Mouse (Mus musculus) common myeloid progenitor, adult 5-6 weeks (primary cell): ENCODE results near the gene Acmsd. TPM values are rescaled to one million over a fixed set of nuclear protein-coding genes. Genes with fewer than 3 reads are reported as not detected.

Experiments used
- ATAC-seq: replicated peaks from 2 replicates; pipeline ENCODE4 v1.8.0; 2016; ENCODE audit warnings: low read depth, mild to moderate bottlenecking, moderate TSS enrichment, inconsistent platforms; ENCODE audit not compliant: poor library complexity, severe bottlenecking
- total RNA-seq: library from RNA; stranded (forward); fragments of 200-1000, 187-1606 nt; gene quantifications from 2 replicates; pipeline ENCODE4 v1.2.3, GENCODE M21; 2017

Gene Acmsd
- total RNA-seq, 1 experiment from 2014 or later: 2.9 TPM

DNA sequence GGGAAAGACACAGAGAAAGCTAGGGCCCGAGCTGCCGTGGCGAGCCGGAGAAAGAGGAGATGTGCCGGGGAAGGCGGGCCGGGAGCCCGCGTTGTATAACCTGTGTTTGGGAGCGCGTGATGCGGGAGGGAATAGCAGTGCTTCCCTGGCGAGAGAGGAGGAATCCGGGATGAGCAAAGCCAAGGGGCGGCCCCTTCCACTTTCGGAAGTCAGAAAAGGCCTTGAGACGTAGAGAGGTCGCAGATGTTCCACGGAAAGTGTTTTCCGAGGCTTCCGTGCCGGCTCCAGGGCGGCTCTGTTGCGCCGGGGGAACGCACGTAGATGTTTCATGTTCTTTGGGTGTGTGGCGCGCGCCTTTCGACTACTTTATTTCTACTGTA lies 45.3 kb downstream of the Acmsd start:
- ATAC-seq: peak; percentile 2; the same call in 1 of the 2 replicates

DNA sequence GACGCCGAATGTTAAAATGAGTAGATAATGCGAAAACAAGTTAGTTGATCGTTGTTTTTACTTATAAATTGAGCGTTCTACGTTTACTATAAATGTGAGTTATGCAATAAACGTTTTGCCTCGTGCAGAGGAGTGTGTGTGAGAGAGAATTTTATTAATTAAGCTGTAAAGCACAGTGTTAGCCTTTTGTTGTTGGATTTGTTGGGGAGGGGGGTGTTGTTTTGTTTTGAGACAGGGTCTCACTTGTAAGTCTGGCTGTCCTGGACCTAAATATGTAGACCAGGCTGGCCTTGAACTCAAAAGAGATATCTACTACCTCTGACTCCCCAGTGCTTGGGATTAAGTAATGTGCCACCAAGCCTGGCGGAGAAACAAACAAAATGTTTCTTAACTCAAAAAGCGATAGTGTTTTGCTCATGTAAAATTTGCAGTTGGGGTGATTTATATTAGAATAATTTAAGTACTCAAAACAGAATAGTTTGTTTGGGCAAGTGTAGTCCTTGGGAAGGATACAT lies 46.0 kb downstream of the Acmsd start:
- ATAC-seq: no peak

DNA sequence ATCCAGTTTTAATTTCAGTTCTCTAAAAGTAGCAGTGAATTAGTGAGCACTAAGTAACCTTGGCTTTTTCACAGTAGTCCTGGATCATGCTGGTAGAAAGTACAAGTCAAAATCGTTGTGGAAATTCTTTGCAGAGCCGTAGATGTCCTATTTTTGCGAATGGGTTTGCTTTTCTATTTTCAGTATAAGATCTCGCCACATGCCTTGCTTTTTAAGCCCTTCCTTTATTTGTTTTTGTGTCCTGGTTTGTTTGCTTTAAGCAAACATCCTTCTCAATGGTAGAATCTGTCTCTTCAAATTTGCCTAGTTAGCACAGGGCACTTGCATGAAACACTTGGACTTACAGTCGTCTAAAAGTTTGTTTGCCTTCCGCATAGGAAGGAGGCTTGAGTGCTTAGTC lies 47.0 kb downstream of the Acmsd start:
- ATAC-seq: no peak

DNA sequence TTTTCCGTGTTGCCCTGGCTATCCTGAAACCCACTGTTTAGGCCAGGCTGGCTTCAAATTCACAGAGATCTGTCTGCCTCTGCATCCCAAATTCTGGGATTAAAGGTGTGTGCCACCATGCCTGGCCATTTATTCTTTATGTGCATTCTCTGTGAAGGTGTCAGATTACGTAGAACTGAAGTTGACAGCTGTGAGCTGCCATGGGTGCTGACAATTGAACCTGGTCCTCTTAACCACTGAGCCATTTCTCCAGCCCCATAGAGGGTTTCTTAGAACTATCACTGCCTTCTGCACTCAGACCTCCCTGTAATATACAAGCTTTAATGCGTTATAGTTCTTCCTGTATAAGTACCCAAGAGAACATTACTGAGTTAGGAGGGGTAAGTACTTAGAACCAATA lies 49.4 kb downstream of the Acmsd start:
- ATAC-seq: no peak

DNA sequence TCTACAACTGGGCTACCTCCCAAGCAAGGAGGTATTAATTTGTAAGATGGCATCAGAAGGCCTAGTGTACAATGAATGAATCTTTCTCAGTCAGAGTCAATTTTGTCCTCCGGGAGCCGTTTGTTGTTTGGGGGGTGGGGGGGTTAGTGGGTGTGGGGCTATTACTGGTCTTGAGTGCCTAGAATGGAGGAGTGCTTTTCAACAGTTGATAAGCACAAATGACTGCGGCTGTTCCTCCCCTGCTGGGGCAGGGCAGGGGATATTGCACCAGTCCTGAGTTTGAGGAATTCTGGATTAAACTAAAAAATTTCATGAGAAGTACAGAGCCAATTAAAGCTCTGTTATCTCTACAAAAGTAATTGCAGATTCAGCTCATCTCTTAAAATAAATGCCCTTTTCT lies 50.9 kb downstream of the Acmsd start:
- ATAC-seq: no peak

DNA sequence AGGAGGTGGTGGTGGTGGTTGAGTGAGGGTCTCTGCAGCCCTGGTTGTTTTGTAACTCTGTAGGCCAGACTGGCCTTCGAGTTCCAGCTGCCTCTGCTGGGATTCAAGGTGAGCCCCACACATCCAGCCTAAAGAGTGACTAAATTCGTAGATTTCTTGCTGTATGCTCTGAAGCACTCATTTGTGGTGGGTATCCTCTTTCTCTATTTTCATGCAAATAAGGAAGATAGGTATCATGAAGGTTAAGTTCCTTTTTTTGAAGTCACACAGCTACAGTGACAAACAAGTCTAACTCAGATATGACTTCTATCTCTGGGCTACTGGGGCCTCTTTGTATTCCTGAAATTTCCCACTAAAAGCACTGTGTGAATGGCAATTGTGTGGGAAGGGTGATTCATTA lies 51.6 kb downstream of the Acmsd start:
- peak; percentile 65 for ATAC-seq

DNA sequence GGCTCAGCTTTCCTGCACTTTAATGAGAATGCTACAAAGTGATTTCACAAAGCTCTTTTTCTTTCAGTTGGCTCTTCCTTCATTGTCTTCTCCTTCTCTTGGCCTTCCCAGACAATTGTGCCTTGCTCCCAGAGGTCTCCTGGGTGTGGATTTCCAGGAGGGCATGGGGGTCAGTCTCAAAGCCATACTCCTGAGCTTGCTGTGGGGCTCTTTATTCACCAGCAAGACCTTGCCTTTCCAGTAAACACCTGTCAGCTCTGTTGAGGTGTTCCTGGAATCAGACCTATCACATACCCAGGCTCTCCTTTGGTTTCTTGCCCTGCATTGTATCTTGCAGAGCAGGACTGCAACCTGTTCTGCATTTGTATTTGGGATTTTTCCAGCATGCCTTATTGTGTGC lies 54.6 kb downstream of the Acmsd start:
- ATAC-seq: no peak

DNA sequence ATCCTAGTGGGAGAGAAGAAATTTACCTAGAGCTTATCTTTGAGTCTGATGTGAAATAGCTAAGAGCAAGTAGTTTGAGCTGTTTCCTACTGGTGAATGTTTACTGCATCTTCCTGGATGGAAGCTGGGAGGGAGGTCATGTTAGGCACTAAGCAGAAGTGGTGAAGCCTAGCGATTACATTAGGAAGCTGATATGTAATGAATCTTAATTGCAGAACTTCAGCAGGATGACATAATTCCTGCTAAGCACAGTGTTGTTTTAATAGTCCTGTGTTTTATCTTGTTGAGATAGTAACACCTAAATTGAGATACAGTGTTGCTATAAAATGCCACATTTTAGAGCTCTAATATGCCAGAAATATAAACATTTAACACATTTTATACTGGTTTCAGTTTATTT lies 56.7 kb downstream of the Acmsd start:
- peak; percentile 73 for ATAC-seq

DNA sequence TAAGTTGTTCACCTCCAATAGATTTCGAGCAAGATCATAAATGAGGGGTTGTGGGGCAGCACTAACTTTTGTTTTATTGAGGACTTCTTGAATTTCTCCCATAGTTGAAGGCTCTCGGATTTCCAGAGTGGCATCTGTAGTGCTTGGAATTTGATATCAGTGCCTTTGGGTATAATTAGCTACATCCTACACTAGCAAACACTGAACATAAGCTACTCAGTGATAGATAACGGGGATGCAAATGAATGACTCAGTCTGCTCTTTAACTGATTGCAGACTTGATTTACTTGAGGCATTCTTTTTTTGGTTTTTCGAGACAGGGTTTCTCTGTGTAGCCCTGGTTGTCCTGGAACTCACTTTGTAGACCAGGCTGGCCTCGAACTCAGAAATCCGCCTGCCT lies 59.7 kb downstream of the Acmsd start:
- no peak for ATAC-seq

DNA sequence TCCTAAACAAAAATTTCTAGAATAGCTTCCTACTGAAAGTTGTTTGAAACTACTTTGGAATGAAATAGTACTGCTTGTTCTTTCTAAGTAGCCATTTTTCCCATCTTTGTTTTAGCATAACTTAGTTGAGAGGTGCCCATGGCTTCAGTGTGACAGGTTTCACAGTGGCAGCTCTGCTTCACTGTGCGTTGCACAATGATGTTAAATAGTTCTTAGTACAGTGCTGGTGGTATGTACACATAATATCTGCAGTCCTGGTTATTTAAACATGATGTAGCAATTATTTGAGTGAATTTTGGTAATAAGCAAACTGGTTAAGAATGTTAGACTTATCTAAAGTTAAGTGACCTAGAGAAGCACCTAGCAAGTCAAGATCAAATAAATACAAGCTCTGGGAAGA lies 64.2 kb downstream of the Acmsd start:
- ATAC-seq: no peak

DNA sequence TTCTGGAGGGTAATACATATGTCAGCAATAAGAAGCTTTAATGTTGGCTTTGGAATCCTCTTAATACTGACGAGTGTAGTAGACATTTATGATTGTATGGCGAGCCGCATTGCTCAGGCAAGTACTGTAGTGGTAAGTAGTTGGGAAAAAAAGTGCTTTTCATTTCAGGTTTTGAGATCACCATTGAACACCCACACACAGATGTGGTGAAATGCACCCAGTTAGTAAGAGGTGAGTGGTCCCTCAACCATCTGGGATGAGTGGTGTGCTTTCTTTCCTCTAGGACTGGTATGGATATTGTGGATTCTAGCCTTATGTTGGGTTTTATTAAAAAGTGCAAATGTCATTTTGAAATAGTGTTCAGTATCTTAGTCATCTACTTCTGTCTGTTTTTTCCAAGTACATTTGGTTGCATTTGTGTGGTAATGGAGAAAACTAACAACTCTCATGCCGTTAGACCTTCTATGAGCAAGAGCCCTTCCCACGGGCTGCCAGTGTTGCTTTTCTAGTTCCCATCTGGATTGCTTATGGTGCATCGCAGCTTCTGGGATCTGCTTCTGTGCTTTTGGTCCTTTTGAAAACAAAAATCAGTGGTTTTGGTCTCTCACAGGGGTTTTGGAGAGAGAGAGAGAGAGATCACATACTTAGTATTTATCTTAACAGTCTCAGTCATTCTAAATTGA lies 66.0 kb downstream of the Acmsd start:
- ATAC-seq: no peak

DNA sequence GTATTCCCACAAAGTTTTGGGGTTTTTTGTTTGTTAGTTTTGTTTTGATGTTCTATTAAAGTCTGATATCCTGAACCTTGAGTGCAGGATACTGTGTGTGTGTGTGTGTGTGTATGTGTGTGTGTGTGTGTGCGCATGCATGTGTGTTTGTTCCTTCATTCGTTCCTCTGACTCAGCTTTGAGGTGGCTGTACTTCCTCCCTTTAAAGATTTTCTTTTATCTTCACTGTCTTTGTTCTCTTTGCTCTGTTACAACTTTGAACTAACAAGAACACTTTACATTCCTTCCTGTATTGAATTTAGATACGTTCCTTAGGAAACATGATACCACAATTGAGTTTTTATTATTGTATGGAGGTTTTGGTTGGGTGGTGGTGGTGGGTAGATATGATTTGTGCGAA lies 67.1 kb downstream of the Acmsd start:
- ATAC-seq: no peak

DNA sequence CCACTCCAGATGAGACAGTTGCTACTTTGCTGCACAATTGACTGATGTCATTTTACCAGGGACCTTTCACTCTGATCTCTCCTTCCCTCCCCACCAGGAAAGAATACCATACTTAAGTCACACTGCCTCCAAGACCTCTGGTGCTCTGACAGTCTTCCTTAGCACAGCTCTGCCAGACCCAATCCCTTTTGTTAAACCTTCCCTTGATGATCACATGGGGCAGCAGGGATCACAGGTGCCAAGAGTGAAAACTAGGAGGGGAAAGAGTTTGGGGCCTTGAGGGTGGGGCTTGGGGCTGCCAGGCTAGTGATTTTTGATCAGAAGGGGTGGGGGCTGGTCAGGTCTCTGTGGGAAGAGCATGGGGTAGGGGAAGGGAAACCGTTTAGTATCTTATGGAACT lies 67.5 kb downstream of the Acmsd start:
- ATAC-seq: no peak

DNA sequence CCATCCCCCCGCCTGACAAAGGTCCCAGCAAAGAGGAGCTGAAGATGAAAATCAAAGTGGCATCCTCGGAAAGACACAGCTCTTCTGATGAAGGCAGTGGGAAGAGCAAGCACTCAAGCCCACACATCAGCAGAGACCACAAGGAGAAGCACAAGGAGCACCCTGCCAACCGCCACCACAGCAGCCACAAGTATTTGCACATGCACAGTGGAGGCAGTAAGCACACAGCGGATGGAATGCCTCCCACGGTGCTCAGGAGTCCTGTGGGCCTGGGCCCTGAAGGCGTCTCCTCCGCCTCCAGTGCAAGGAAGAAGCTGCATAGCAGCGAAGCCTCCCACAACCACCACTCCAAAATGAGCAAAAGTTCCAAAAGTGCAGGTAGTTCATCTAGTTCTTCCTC lies 73.7 kb downstream of the Acmsd start:
- ATAC-seq: no peak

DNA sequence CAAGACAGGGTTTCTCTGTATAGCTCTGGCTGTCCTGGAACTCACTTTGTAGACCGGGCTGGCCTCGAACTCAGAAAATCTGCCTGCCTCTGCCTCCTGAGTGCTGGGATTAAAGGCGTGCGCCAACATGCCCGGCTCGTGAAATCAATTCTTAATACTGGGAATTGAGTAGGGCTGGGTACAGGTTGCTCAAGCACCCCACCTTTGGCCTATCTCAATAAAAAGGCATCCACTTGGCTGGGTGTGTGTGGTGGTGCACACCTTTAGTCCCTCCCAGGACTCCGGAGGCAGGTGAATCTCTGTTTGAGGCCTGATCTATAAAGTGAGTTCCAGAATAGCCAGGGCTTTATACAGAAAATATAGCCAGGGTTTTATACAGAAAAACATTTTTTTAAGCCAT lies 79.5 kb downstream of the Acmsd start:
- ATAC-seq: no peak

DNA sequence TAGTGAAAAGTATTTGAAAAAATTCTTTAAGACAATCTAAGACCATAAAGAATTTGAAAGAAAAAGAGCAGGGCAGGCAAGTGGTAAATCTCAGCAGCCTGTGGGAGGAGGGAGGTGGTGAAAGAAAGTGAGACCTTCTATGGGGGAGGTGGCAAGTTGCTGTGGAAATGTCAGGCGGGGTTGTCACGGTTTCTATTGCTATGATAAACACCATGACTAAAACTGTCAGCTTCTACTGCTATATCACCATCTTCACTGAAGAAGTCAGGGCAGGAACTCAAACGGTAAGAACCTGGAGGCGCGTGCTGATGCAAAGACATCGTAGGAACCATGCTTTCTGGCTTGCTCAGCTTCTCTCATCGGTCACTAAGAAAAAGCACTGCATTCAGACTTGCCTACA lies 83.7 kb downstream of the Acmsd start:
- ATAC-seq: no peak

DNA sequence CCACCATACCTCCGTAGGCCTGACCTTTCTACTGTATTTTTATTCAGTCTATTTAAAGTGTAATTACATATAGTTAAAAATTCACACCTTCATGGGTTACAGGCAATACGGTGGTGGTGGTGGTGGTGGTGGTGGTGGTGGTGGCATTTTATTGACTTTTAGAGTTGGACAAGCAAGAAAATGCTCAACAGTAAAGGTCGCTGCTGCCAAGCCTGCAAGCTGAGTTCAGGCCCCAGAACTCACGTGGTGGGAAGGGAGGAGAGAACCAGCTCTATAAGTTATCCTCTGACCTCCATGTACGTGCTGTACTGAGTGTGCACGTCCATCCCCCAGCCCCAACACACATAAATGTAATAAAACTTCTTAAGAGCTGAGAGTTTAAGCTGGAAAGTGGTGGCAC lies 87.2 kb downstream of the Acmsd start:
- ATAC-seq: no peak

Other genes with a start within 250 kb of the Acmsd start
- gene Tmem163, start 49.9 kb upstream of the Acmsd start, total RNA-seq: 0.59 TPM in 1 of 2 replicates, not detected in the other
- 45.8 and 49.7 TPM in 2 replicates for gene Ccnt2, start 44.8 kb downstream of the Acmsd start, total RNA-seq
- 0.34 and 0.96 TPM in 2 replicates for gene Map3k19, start 125.6 kb downstream of the Acmsd start, total RNA-seq
- gene Rab3gap1, start 139.4 kb downstream of the Acmsd start, total RNA-seq: 42.2 and 48.1 TPM in 2 replicates